Mouse (Mus musculus) embryonic facial prominence, embryonic 13.5 days (tissue): Measurements from ENCODE around the gene Tas2r137. TPM values are rescaled to one million over a fixed set of nuclear protein-coding genes. Genes with fewer than 3 reads are reported as not detected.

ENCODE experiments used
- ATAC-seq: fragments of 200-750 bp; cut with Nextera tagmentation; 2 replicates; pipeline ENCODE4 v1.8.0; 2017; ENCODE audit warnings: low read depth; ENCODE audit not compliant: insufficient number of reproducible peaks, insufficient read depth, low FRiP score, low TSS enrichment
- H3K27ac ChIP-seq: fragments of 300-500 bp; sonication (generic); 2 replicates; pipeline ENCODE4 v1.5.1; 2015; ENCODE audit warnings: moderate library complexity, mild to moderate bottlenecking, inconsistent platforms
- H3K27me3 ChIP-seq: fragments of 300-500 bp; sonication (generic); 2 replicates; pipeline ENCODE4 v1.6.1; 2015; ENCODE audit warnings: mild to moderate bottlenecking, inconsistent platforms
- H3K36me3 ChIP-seq: fragments of 300-500 bp; sonication (generic); 2 replicates; pipeline ENCODE4 v1.6.1; 2015; ENCODE audit warnings: mild to moderate bottlenecking, inconsistent platforms
- H3K4me1 ChIP-seq: fragments of 300-500 bp; sonication (generic); 2 replicates; pipeline ENCODE4 v1.6.1; 2015; ENCODE audit warnings: inconsistent platforms
- H3K4me2 ChIP-seq: fragments of 300-500 bp; sonication (generic); 2 replicates; pipeline ENCODE4 v1.6.1; 2015; ENCODE audit warnings: moderate library complexity, mild to moderate bottlenecking, inconsistent platforms
- H3K4me3 ChIP-seq: fragments of 300-500 bp; sonication (generic); 2 replicates; pipeline ENCODE4 v1.5.1; 2015; ENCODE audit warnings: mild to moderate bottlenecking, inconsistent platforms
- H3K9ac ChIP-seq: fragments of 300-500 bp; sonication (generic); 2 replicates; pipeline ENCODE4 v1.6.1; 2015; ENCODE audit warnings: mild to moderate bottlenecking, inconsistent platforms
- H3K9me3 ChIP-seq: fragments of 300-500 bp; sonication (generic); 2 replicates; pipeline ENCODE4 v1.6.1; 2016; ENCODE audit warnings: inconsistent platforms
- WGBS: fragments of 180-500 bp; shearing (Covaris S2); methylation state at CpG from one replicate; pipeline ENCODE4 v1.1.7; 2015; ENCODE audit warnings: mixed read lengths; 5-methylcytosine and 5-hydroxymethylcytosine counted together
- polyA plus RNA-seq: library from polyadenylated mRNA; unstranded; fragments of >200 nt; fragmentation: Nextera tagmentation; extraction: Ambion mirVana; gene quantifications from 2 replicates; pipeline ENCODE4 v1.2.1, GENCODE M21; 2015

Tas2r137 gene
- polyA plus RNA-seq, 1 experiment from 2014 or later = not detected

- no peak for ATAC-seq
- Histone ChIP-seq H3K27me3 (no peaks in the 10 kb centered on the region), H3K4me1 (no peaks in the 10 kb centered on the region), H3K9ac (no peak within 1 kb of the TSS), H3K27ac (no peak within 1 kb of the TSS), H3K4me2 (no peak within 1 kb of the TSS), H3K4me3 (no peak within 1 kb of the TSS), H3K36me3 (no peaks in the 10 kb centered on the region), H3K9me3 (no peaks in the 10 kb centered on the region)
- WGBS = 88% methylated on average over 3 of the region's 3 CpGs
Observed at GRCm38 (mm10) chr6:40493229-40493628, 2.2 kb downstream of the Tas2r137 start, which contains the start of gene Tas2r108. Tas2r108 (plus strand) TSS chr6:40493529.

- Histone ChIP-seq H3K4me3 (no peak within 1 kb of the TSS), H3K9me3 (no peaks in the 10 kb centered on the region), H3K4me1 (no peaks in the 10 kb centered on the region), H3K4me2 (no peak within 1 kb of the TSS), H3K27ac (no peak within 1 kb of the TSS), H3K9ac (no peak within 1 kb of the TSS), H3K27me3 (no peaks in the 10 kb centered on the region), H3K36me3 (no peaks in the 10 kb centered on the region)
- ATAC-seq = no peak
- 72% methylated on average over 1 of the region's 1 CpGs for WGBS
Observed at GRCm38 (mm10) chr6:40519408-40519807, 28.4 kb downstream of the Tas2r137 start, which contains the start of gene Prss37. Prss37 (minus strand) TSS chr6:40519508.

Other genes starting within 250 kb of the Tas2r137 start
- 52.2 and 52.5 TPM in 2 replicates for gene Agk, start 166.1 kb upstream of the Tas2r137 start, polyA plus RNA-seq
- gene E330009J07Rik, start 55.1 kb upstream of the Tas2r137 start, polyA plus RNA-seq = 9.6 and 10.8 TPM in 2 replicates
- gene Wee2, start 52.1 kb upstream of the Tas2r137 start, polyA plus RNA-seq = not detected in 2 replicates
- 185 and 223 TPM in 2 replicates for gene Ssbp1, start 19.9 kb upstream of the Tas2r137 start, polyA plus RNA-seq
- 0.28 TPM in 1 of 2 replicates, not detected in the other for gene Tas2r108, start 2.3 kb downstream of the Tas2r137 start, polyA plus RNA-seq
- gene Prss37, start 28.3 kb downstream of the Tas2r137 start, polyA plus RNA-seq = not detected in 2 replicates
- 0.13 TPM in 1 of 2 replicates, not detected in the other for gene Olfr461, start 63.8 kb downstream of the Tas2r137 start, polyA plus RNA-seq
- gene Olfr460, start 78.3 kb downstream of the Tas2r137 start, polyA plus RNA-seq = not detected in 2 replicates
- gene Clec5a, start 94.6 kb downstream of the Tas2r137 start, polyA plus RNA-seq = 1.2 and 2.5 TPM in 2 replicates
- not detected in 2 replicates for gene Tas2r138, start 122.1 kb downstream of the Tas2r137 start, polyA plus RNA-seq
- gene Mgam, start 137.6 kb downstream of the Tas2r137 start, polyA plus RNA-seq = 1.9 TPM in 1 of 2 replicates, not detected in the other